Mouse (Mus musculus): ENCODE results near the gene Inpp4a. TPM values are rescaled to one million over a fixed set of nuclear protein-coding genes. Genes with fewer than 3 reads are reported as not detected.

Inpp4a gene
- polyA plus RNA-seq, 1 experiment from 2014 or later: 11.3 TPM

DNA sequence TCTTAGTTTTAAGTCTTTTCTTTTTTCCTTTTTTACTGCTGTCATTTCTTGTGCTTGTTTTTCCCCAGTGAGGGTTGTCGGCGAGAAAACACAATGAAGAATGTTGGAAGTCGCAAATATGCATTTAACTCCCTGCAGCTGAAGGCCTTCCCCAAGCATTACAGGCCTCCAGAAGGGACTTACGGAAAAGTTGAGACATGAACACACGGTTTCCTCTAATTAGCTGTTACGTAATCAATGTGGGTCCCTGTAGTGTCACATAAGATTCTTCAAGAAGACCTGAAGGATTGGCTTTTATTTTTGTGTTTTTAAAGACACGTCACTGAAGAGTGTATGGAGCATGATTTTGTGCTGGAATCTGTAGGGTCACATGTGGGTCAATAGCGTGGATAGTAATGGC is 108.4 kb downstream of the Inpp4a start:
- Histone ChIP-seq H3K27me3 (ENCODE audit: low read depth, poor library complexity, severe bottlenecking) (no peaks in the 10 kb centered on the region), H3K27ac (no peak overlapping the region), H3K4me1 (0 out of 2 replicates have a peak, but pooled peaks cover 2% of the 10 kb centered on the region), H3K9me3 (replicated peaks) (no peaks in the 10 kb centered on the region), H3K36me3 (no peaks in the 10 kb centered on the region), H3K4me3 (no peak overlapping the region)
- 88% methylated on average over 8 of the region's 8 CpGs for WGBS
- no peak for DNase-seq (ENCODE audit: low spot score)

DNA sequence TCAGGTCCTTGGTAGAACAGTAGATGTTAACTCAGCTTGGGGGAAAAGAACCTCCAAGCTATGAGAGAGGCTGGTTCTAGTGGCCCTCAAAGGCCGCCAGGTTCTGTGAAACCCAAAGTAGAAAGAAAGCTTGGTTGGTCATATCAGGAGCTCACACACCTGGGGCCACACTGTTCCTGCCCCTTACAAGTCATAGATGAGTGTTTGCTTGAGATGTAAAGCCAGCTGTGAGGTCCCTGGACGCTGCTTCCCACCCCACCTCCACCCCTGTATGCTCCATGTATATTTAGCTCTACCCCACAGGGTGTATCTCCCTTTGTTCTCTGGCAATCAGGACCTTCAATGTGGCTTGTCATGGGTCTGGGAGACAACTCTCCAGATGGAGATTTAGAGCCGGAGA is 109.0 kb downstream of the Inpp4a start:
- 77% methylated on average over 3 of the region's 3 CpGs for WGBS
- no peak for DNase-seq (ENCODE audit: low spot score)
- H3K9me3 ChIP-seq (replicated peaks): no peaks in the 10 kb centered on the region

DNA sequence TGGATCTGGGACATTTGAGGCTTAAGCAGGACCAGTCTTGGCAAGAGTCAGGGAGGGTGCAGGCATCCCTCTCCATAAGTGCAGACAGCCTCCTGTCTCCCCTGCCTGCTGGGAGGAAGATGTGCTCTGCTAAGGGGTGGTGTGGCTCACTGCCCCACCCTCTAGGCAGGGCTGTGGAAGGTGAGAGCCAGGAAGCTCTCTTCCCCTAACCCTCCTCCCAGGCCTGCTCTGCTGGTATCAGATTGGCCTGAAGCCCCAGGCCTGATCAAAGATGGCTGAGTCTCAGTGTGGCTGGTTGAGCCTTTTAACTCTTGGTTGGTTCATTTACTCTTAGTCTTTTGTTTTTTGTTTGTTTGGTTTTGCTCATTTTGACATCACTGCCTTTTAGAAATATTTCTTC is 110.0 kb downstream of the Inpp4a start:
- Histone ChIP-seq H3K27ac (no peak overlapping the region), H3K27me3 (ENCODE audit: low read depth, poor library complexity, severe bottlenecking) (no peaks in the 10 kb centered on the region), H3K4me1 (0 out of 2 replicates have a peak, but pooled peaks cover 2% of the 10 kb centered on the region), H3K4me3 (no peak overlapping the region), H3K9me3 (replicated peaks) (no peaks in the 10 kb centered on the region), H3K36me3 (no peaks in the 10 kb centered on the region)
- DNase-seq (ENCODE audit: low spot score): no peak

More for the DNA sequence above, 109.0 kb downstream of the Inpp4a start:
- Histone ChIP-seq H3K27me3 (ENCODE audit: low read depth, poor library complexity, severe bottlenecking) (no peaks in the 10 kb centered on the region), H3K4me1 (0 out of 2 replicates have a peak, but pooled peaks cover 2% of the 10 kb centered on the region), H3K4me3 (no peak overlapping the region), H3K36me3 (no peaks in the 10 kb centered on the region), H3K27ac (no peak overlapping the region)

DNA sequence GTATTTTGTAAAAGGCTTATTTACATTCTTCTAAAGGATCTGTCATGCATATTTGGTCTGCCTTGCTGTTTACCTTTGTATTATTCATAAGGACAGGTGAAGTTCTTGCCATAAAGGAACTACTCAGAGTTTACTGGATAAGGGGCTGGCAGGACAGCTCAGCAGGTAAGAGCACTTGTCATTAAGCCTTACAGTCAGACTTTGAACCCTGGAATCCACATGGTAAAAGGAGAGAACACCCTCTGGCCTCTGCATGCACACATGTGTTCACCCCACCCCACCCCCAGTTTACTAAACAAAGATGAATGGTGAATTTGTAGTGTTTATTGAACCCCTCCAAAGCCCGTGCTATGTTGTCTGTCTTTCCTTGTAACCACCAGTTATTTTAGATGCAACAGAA is 115.7 kb downstream of the Inpp4a start:
- Histone ChIP-seq H3K36me3 (peaks cover 38% of the 10 kb centered on the region), H3K9me3 (replicated peaks) (no peaks in the 10 kb centered on the region), H3K4me1 (no peaks in the 10 kb centered on the region), H3K27ac (no peak overlapping the region), H3K4me3 (no peak overlapping the region), H3K27me3 (ENCODE audit: low read depth, poor library complexity, severe bottlenecking) (no peaks in the 10 kb centered on the region)
- DNase-seq (ENCODE audit: low spot score): no peak
- 86% methylated on average over 1 of the region's 1 CpGs for WGBS

DNA sequence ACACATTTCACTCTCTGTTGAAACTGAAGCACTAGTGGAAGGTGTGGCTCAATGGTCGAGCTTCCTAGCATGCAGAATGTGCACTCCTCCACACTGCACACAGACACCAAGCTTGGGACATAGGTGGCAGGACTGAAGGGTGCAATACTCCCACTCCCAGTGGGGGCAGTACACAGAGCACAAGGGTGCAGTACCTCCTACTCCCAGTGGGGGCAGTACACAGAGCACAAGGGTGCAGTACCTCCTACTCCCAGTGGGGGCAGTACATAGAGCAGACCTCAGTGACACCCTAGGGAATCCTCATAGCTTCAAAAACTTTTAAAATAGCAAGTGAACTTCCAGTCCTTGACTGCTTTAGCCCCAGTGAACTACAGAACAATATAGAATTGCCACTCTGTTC is 119.8 kb downstream of the Inpp4a start:
- Histone ChIP-seq H3K4me1 (no peaks in the 10 kb centered on the region), H3K36me3 (peaks cover 61% of the 10 kb centered on the region), H3K27me3 (ENCODE audit: low read depth, poor library complexity, severe bottlenecking) (no peaks in the 10 kb centered on the region), H3K27ac (no peak overlapping the region), H3K4me3 (no peak overlapping the region), H3K9me3 (replicated peaks) (no peaks in the 10 kb centered on the region; the same call in 1 of the 2 replicates)
- WGBS: 88% methylated on average over 1 of the region's 1 CpGs
- DNase-seq (ENCODE audit: low spot score): no peak

DNA sequence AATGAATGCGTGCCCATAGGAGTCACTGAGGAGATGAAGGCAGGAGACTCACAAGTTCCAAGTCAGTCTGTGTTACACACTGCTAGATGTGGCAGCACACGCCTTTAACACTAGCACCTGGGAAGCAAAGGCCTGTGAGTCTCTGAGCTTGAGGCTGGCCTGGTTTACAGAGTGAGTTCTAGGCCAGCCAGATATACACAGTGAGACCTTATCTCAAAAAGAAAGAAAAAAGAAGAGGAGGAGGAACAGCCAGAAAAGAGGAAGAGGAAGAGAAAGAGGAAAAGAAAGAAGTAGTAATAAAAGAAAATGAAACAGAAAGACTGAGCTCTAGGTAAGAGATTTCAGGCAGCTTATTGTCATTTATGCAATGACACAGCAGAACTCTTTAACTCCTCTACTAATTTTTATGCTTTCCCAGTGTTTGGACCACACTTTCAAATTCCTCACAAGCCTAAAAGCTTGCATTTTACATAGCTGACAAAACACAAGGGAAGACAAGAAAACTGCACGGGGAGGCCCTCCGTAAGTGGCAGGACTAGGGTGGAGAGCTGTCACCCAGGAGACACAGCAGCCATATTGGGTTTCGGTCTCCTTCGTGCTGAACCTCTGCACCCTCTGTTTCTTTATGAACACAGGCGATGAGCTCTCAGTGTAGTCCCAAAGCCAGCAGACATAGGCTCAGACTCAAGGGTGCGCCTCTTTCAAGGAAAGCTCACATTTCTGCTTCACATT is 127.6 kb downstream of the Inpp4a start:
- H3K27ac ChIP-seq: no peak overlapping the region
- 94% methylated on average over 8 of the region's 8 CpGs for WGBS
- H3K4me1 ChIP-seq: peaks cover 18% of the 10 kb centered on the region
- DNase-seq (ENCODE audit: low spot score): no peak
- no peaks in the 10 kb centered on the region; the same call in 1 of the 2 replicates for H3K9me3 ChIP-seq (replicated peaks)
- peaks cover 62% of the 10 kb centered on the region for H3K36me3 ChIP-seq
- no peaks in the 10 kb centered on the region for H3K27me3 ChIP-seq (ENCODE audit: low read depth, poor library complexity, severe bottlenecking)
- H3K4me3 ChIP-seq: no peak overlapping the region

DNA sequence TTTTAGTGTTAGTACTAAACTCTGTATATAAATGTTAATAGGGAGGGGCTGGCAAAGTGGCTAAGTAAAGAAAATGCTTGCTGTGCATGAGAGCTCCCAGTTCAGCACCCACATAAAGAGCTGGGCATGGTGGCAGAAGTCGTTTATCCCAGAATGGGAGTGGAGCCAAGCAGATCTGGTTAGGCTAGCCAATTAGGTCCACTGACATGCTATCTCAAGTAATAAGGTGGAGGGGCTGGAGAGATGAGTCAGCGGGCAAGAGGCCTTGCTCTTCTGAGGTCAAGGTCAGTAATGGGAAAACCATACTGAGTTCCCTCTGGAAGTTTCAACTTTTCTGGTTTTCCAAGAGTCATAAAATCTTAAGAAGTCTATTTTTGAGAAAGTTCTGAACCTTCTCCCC is 129.2 kb downstream of the Inpp4a start:
- Histone ChIP-seq H3K27me3 (ENCODE audit: low read depth, poor library complexity, severe bottlenecking) (no peaks in the 10 kb centered on the region), H3K27ac (no peak overlapping the region), H3K9me3 (replicated peaks) (no peaks in the 10 kb centered on the region; the same call in 1 of the 2 replicates), H3K36me3 (peaks cover 67% of the 10 kb centered on the region), H3K4me1 (peaks cover 18% of the 10 kb centered on the region), H3K4me3 (peak overlapping the region; percentile 94)
- WGBS: 82% methylated on average over 2 of the region's 2 CpGs
- DNase-seq (ENCODE audit: low spot score): no peak

DNA sequence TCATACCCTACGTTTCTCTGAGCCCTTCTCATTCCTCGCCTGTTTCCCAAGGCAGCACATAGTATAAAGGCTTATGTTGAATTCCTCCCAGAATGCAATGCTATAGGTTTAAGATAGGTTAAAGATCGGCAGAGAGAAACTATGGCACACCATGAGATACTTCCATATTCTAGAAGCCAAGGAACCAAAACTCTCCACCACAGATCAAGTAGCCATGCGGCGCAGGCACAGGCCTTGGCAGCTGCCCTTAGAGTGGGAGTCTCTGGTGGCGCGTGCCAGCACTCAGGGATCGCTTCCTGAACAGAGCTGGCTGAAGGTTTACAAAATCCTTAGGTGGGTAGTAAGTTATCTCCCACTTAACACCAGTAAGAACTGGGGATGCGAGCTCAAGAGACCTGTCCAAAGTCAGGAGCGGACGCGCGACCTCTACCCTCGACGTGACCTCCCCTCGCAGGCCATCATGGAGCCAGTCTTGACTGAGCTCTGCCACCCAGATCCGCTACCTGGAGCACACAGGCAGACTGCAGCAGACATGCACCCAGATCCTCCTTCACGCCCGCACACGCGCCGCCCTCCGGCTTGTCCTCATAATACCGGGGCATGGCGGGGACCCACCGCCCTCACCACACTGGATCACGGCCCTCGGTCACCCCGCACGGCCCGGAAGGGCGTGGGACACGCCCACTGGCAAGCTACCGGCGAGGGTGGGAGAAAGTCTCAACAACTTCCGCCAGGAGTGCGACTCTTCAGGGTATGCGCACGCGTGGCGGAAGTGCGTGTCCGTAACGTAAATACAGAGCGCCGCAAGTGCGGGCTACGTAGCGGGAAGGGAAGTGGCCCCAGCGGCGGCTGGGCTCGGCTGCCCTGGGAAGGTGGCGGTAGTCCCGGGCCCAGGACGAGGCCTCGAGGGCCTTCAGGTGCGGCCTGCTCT is 130.0 kb downstream of the Inpp4a start, which contains the start of the genes Coa5 and Unc50:
Gene Coa5, minus strand, starts transcription at position 738 of the 931 bp plus-strand sequence.
Gene Unc50, plus strand, starts transcription at position 774 of the 931 bp plus-strand sequence.
- peaks cover 65% of the 10 kb centered on the region for H3K36me3 ChIP-seq
- H3K4me3 ChIP-seq: peak within 1 kb of the TSS; percentile 94
- DNase-seq (ENCODE audit: low spot score): peak; percentile 92
- WGBS: 4% methylated on average over 57 of the region's 57 CpGs
- no peaks in the 10 kb centered on the region for H3K27me3 ChIP-seq (ENCODE audit: low read depth, poor library complexity, severe bottlenecking)
- no peaks in the 10 kb centered on the region for H3K9me3 ChIP-seq (replicated peaks)
- H3K27ac ChIP-seq: peak within 1 kb of the TSS; percentile 89
- H3K4me1 ChIP-seq: peaks cover 18% of the 10 kb centered on the region

DNA sequence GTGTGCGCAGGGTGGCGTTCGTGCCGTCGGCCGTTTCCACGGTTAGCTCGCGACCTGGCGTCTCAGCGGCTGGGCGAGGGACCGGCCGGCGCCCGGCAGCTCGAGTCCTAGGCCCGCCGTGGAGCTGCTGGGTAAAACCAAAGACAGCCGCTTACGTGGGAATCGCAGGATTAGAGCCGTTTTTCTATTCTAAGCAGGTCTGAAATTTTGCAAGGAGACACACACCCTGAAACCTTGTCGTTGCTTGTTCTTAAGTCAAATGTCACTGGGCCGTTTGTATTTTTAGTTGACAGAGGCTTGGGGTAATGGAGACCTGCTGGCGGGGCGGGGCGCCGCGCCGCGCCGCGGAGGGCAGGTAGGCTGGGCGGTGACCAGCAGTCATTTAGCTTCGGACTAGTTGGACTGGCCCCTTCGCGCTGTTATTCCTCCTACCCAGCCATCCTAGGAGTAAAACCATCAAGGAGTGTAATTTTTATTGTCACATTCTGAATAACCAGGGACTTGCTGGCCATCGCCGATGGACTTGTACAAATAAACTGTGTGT is 130.7 kb downstream of the Inpp4a start:
- no peaks in the 10 kb centered on the region for H3K9me3 ChIP-seq (replicated peaks)
- H3K27ac ChIP-seq: peak overlapping the region; percentile 89
- H3K4me3 ChIP-seq: peak overlapping the region; percentile 94
- 1% methylated on average over 40 of the region's 40 CpGs for WGBS
- DNase-seq (ENCODE audit: low spot score): no peak
- H3K36me3 ChIP-seq: peaks cover 61% of the 10 kb centered on the region
- peaks cover 18% of the 10 kb centered on the region for H3K4me1 ChIP-seq
- H3K27me3 ChIP-seq (ENCODE audit: low read depth, poor library complexity, severe bottlenecking): no peaks in the 10 kb centered on the region

DNA sequence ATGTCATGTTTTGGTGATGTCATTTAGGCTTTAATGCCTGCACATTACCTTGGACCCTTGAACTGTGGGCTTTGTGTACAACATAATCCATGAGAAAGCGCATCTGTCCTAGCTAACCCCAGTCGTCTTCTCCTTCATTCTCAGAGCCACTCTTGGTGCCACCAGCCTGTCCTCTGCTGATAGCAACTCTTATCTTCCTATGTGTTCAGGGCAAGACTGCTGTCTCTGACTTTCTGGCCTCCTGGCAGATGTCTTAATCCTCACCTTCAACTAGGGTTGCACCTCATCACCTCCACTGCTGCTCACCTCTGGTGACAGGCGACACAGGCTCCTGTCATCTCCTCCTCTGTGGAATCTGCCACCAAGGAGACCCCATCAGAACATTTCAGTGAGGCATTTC is 136.8 kb downstream of the Inpp4a start:
- H3K9me3 ChIP-seq (replicated peaks): no peaks in the 10 kb centered on the region
- 92% methylated on average over 3 of the region's 3 CpGs for WGBS
- H3K4me1 ChIP-seq: 0 out of 2 replicates have a peak, but pooled peaks cover 1% of the 10 kb centered on the region
- no peak for DNase-seq (ENCODE audit: low spot score)
- peaks cover 94% of the 10 kb centered on the region for H3K36me3 ChIP-seq
- H3K27me3 ChIP-seq (ENCODE audit: low read depth, poor library complexity, severe bottlenecking): no peaks in the 10 kb centered on the region
- H3K27ac ChIP-seq: no peak overlapping the region
- no peak overlapping the region for H3K4me3 ChIP-seq

DNA sequence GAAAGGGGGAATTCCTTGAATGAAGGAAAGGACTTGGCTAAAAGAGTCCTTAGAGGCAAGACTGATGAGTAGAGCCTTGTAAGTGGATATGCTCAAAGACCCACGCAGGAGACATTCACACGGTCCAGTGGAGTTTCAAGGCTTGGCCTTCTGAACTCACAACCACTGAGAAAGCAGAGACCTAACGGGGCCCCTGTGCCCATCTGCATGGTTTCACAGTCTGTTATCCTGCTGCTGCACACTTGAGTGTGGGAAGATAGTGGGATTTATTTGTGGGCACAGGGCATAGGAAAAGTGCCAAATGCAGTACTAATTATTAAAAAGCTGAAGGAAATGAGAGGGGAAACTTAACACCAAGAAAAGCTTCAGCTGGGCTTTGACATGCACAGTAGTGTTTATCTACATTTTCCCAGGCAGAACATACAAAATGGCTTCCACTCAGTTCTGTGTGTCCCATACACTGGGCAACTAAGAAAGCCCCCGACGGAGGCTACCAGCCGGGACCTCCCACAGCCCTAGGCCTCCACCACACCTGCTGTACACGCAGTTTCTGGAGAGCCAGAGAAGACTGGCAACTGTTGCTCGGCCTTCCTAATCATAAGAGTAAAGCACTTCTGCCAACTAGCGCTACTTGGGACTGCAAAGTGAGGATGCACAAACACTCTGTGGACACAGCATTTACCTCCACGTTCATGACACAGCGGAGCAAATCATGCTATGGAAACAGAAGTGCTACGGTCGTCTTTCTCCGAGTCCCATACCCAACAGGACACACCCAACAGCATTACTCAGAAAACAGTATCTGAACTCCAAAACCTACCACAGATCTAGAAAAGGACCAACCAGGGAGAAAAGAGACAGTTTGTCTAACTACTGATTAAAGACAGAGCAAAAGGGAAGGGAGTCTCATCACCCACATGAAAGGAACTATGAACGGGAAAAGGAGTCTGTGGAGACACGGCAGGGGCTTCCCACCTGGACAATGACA is 143.5 kb downstream of the Inpp4a start:
- H3K4me3 ChIP-seq: no peak overlapping the region
- H3K4me1 ChIP-seq: no peaks in the 10 kb centered on the region
- no peak overlapping the region for H3K27ac ChIP-seq
- DNase-seq (ENCODE audit: low spot score): no peak
- H3K9me3 ChIP-seq (replicated peaks): no peaks in the 10 kb centered on the region
- no peaks in the 10 kb centered on the region for H3K27me3 ChIP-seq (ENCODE audit: low read depth, poor library complexity, severe bottlenecking)
- peaks cover 44% of the 10 kb centered on the region for H3K36me3 ChIP-seq
- 92% methylated on average over 16 of the region's 16 CpGs for WGBS

All from limb, embryonic 10.5 days (tissue).